Mouse (Mus musculus) neural tube, embryonic 13.5 days (tissue): ENCODE results near the gene Camk2n1. TPM values are rescaled to one million over a fixed set of nuclear protein-coding genes. Genes with fewer than 3 reads are reported as not detected.

Experiments
- ATAC-seq: fragments of 200-750 bp; cut with Nextera tagmentation; 2 replicates; pipeline ENCODE4 v1.8.0; 2017; ENCODE audit warnings: low read depth, mild to moderate bottlenecking, moderate TSS enrichment, moderate library complexity
- H3K27ac ChIP-seq: fragments of 300-500 bp; sonication (generic); replicated peaks from 2 replicates; pipeline ENCODE4 v1.5.1; 2015; ENCODE audit warnings: moderate library complexity, mild to moderate bottlenecking, inconsistent platforms
- H3K27me3 ChIP-seq: fragments of 300-500 bp; sonication (generic); 2 replicates; pipeline ENCODE4 v1.6.1; 2015; ENCODE audit warnings: mild to moderate bottlenecking, inconsistent platforms
- H3K36me3 ChIP-seq: fragments of 300-500 bp; sonication (generic); 2 replicates; pipeline ENCODE4 v1.6.1; 2015; ENCODE audit warnings: mild to moderate bottlenecking, inconsistent platforms
- H3K4me1 ChIP-seq: fragments of 300-500 bp; sonication (generic); replicated peaks from 2 replicates; pipeline ENCODE4 v1.6.1; 2015; ENCODE audit warnings: inconsistent platforms
- H3K4me2 ChIP-seq: fragments of 300-500 bp; sonication (generic); 2 replicates; pipeline ENCODE4 v1.6.1; 2015; ENCODE audit warnings: inconsistent platforms, mild to moderate bottlenecking, moderate library complexity
- H3K4me3 ChIP-seq: fragments of 300-500 bp; sonication (generic); 2 replicates; pipeline ENCODE4 v1.5.1; 2015; ENCODE audit warnings: mild to moderate bottlenecking, inconsistent platforms
- H3K9ac ChIP-seq: fragments of 300-500 bp; sonication (generic); 2 replicates; pipeline ENCODE4 v1.6.1; 2015; ENCODE audit warnings: moderate library complexity, mild to moderate bottlenecking, inconsistent platforms
- H3K9me3 ChIP-seq: fragments of 300-500 bp; sonication (generic); 2 replicates; pipeline ENCODE4 v1.6.1; 2016; ENCODE audit warnings: inconsistent platforms
- WGBS: fragments of 180-500 bp; shearing (Covaris S2); methylation state at CpG from one replicate; pipeline ENCODE4 v1.1.7; 2015; 5-methylcytosine and 5-hydroxymethylcytosine counted together
- polyA plus RNA-seq: library from polyadenylated mRNA; unstranded; fragments of >200 nt; fragmentation: Nextera tagmentation; extraction: Ambion mirVana; gene quantifications from 2 replicates; pipeline ENCODE4 v1.2.1, GENCODE M21; 2015

Camk2n1 gene
- polyA plus RNA-seq, 1 experiment from 2014 or later: 15.3 TPM

GRCm38 (mm10) chr4:138448872-138449615 lies 5.1 kb upstream of the Camk2n1 start:
- no peaks in the 10 kb centered on the region for H3K36me3 ChIP-seq
- no peaks in the 10 kb centered on the region for H3K9me3 ChIP-seq
- peak overlapping the region; percentile 58; the same call in 1 of the 2 replicates for H3K9ac ChIP-seq
- peaks cover 46% of the 10 kb centered on the region for H3K4me1 ChIP-seq
- no peak for ATAC-seq
- H3K4me3 ChIP-seq: no peak overlapping the region
- no peak overlapping the region for H3K27ac ChIP-seq
- H3K27me3 ChIP-seq: no peaks in the 10 kb centered on the region; the same call in 1 of the 2 replicates
- no peak overlapping the region for H3K4me2 ChIP-seq
- 47% methylated on average over 7 of the region's 7 CpGs for WGBS

- Histone ChIP-seq H3K27me3 (no peaks in the 10 kb centered on the region; the same call in 1 of the 2 replicates), H3K4me1 (peaks cover 47% of the 10 kb centered on the region), H3K9ac (no peak overlapping the region), H3K4me3 (no peak overlapping the region), H3K36me3 (no peaks in the 10 kb centered on the region), H3K9me3 (no peaks in the 10 kb centered on the region), H3K27ac (no peak overlapping the region), H3K4me2 (no peak overlapping the region)
- ATAC-seq: no peak
- WGBS: 60% methylated on average over 12 of the region's 12 CpGs
Measured at GRCm38 (mm10) chr4:138449636-138450314, 4.3 kb upstream of the Camk2n1 start.

GRCm38 (mm10) chr4:138452306-138453096 lies 1.6 kb upstream of the Camk2n1 start:
- Histone ChIP-seq H3K4me1 (peaks cover 52% of the 10 kb centered on the region), H3K27me3 (no peaks in the 10 kb centered on the region; the same call in 1 of the 2 replicates), H3K9me3 (no peaks in the 10 kb centered on the region), H3K4me3 (no peak overlapping the region), H3K4me2 (0 out of 2 replicates have a peak overlapping the region, but pooled peaks have one; percentile 86), H3K9ac (0 out of 2 replicates have a peak overlapping the region, but pooled peaks have one; percentile 13), H3K27ac (peak overlapping the region; percentile 99), H3K36me3 (no peaks in the 10 kb centered on the region)
- 26% methylated on average over 15 of the region's 15 CpGs for WGBS
- ATAC-seq: no peak

GRCm38 (mm10) chr4:138453097-138453752 lies 889 bp upstream of the Camk2n1 start:
- peaks cover 52% of the 10 kb centered on the region for H3K4me1 ChIP-seq
- no peaks in the 10 kb centered on the region; the same call in 1 of the 2 replicates for H3K27me3 ChIP-seq
- WGBS: 3% methylated on average over 19 of the region's 19 CpGs
- peak overlapping the region; percentile 98 for H3K4me3 ChIP-seq
- peak overlapping the region; percentile 100 for H3K9ac ChIP-seq
- H3K27ac ChIP-seq: peak overlapping the region; percentile 99
- H3K9me3 ChIP-seq: no peaks in the 10 kb centered on the region
- ATAC-seq: peak; percentile 29; the same call in 1 of the 2 replicates
- H3K4me2 ChIP-seq: peak overlapping the region; percentile 86
- no peaks in the 10 kb centered on the region for H3K36me3 ChIP-seq

- H3K4me3 ChIP-seq: peak overlapping the region; percentile 98
- ATAC-seq: peak; percentile 57
- under 1% methylated on average over 73 of the region's 78 CpGs for WGBS
- peak overlapping the region; percentile 86 for H3K4me2 ChIP-seq
- peaks cover 55% of the 10 kb centered on the region for H3K4me1 ChIP-seq
- H3K36me3 ChIP-seq: 0 out of 2 replicates have a peak, but pooled peaks cover 3% of the 10 kb centered on the region
- peak overlapping the region; percentile 99 for H3K27ac ChIP-seq
- peak overlapping the region; percentile 100 for H3K9ac ChIP-seq
- no peaks in the 10 kb centered on the region; the same call in 1 of the 2 replicates for H3K27me3 ChIP-seq
- H3K9me3 ChIP-seq: no peaks in the 10 kb centered on the region
Measured at GRCm38 (mm10) chr4:138454571-138455140, 542 bp downstream of the Camk2n1 start.

GRCm38 (mm10) chr4:138455141-138455955 lies 1.2 kb downstream of the Camk2n1 start:
- H3K4me2 ChIP-seq: peak overlapping the region; percentile 86
- H3K27me3 ChIP-seq: no peaks in the 10 kb centered on the region; the same call in 1 of the 2 replicates
- 1% methylated on average over 58 of the region's 58 CpGs for WGBS
- H3K9me3 ChIP-seq: no peaks in the 10 kb centered on the region
- H3K36me3 ChIP-seq: 0 out of 2 replicates have a peak, but pooled peaks cover 9% of the 10 kb centered on the region
- peak overlapping the region; percentile 99 for H3K27ac ChIP-seq
- H3K9ac ChIP-seq: peak overlapping the region; percentile 100
- peaks cover 62% of the 10 kb centered on the region for H3K4me1 ChIP-seq
- peak overlapping the region; percentile 98 for H3K4me3 ChIP-seq
- 0 out of 2 replicates have a peak, but pooled peaks have one; percentile 13 for ATAC-seq

- Histone ChIP-seq H3K4me1 (peaks cover 68% of the 10 kb centered on the region), H3K4me2 (peak overlapping the region; percentile 86), H3K27ac (peak overlapping the region; percentile 99), H3K4me3 (peak overlapping the region; percentile 98), H3K27me3 (no peaks in the 10 kb centered on the region; the same call in 1 of the 2 replicates), H3K9ac (peak overlapping the region; percentile 100), H3K9me3 (no peaks in the 10 kb centered on the region), H3K36me3 (0 out of 2 replicates have a peak, but pooled peaks cover 9% of the 10 kb centered on the region)
- ATAC-seq: no peak
- under 1% methylated on average over 17 of the region's 17 CpGs for WGBS
Measured at GRCm38 (mm10) chr4:138455956-138456341, 1.8 kb downstream of the Camk2n1 start.

GRCm38 (mm10) chr4:138456536-138456935 lies 2.4 kb downstream of the Camk2n1 start:
- H3K9ac ChIP-seq: peak overlapping the region; percentile 100
- peaks cover 74% of the 10 kb centered on the region for H3K4me1 ChIP-seq
- H3K36me3 ChIP-seq: 0 out of 2 replicates have a peak, but pooled peaks cover 9% of the 10 kb centered on the region
- H3K4me3 ChIP-seq: peak overlapping the region; percentile 98
- peak overlapping the region; percentile 86 for H3K4me2 ChIP-seq
- 5% methylated on average over 6 of the region's 8 CpGs for WGBS
- peak overlapping the region; percentile 99 for H3K27ac ChIP-seq
- no peaks in the 10 kb centered on the region; the same call in 1 of the 2 replicates for H3K27me3 ChIP-seq
- no peaks in the 10 kb centered on the region for H3K9me3 ChIP-seq
- ATAC-seq: no peak

GRCm38 (mm10) chr4:138457091-138457490 lies 3.0 kb downstream of the Camk2n1 start:
- peak overlapping the region; percentile 98 for H3K4me3 ChIP-seq
- no peaks in the 10 kb centered on the region; the same call in 1 of the 2 replicates for H3K27me3 ChIP-seq
- no peak overlapping the region for H3K27ac ChIP-seq
- peak overlapping the region; percentile 100 for H3K9ac ChIP-seq
- no peak for ATAC-seq
- 37% methylated on average over 4 of the region's 4 CpGs for WGBS
- peaks cover 79% of the 10 kb centered on the region for H3K4me1 ChIP-seq
- 0 out of 2 replicates have a peak, but pooled peaks cover 9% of the 10 kb centered on the region for H3K36me3 ChIP-seq
- peak overlapping the region; percentile 86 for H3K4me2 ChIP-seq
- H3K9me3 ChIP-seq: no peaks in the 10 kb centered on the region

- Histone ChIP-seq H3K36me3 (0 out of 2 replicates have a peak, but pooled peaks cover 9% of the 10 kb centered on the region), H3K4me2 (peak overlapping the region; percentile 86), H3K9ac (no peak overlapping the region), H3K27ac (no peak overlapping the region), H3K27me3 (no peaks in the 10 kb centered on the region), H3K9me3 (no peaks in the 10 kb centered on the region), H3K4me3 (no peak overlapping the region), H3K4me1 (peaks cover 80% of the 10 kb centered on the region)
- ATAC-seq: no peak
- WGBS: 86% methylated on average over 7 of the region's 7 CpGs
Measured at GRCm38 (mm10) chr4:138458171-138458570, 4.1 kb downstream of the Camk2n1 start.
